Mouse (Mus musculus): ENCODE results near the gene Gm29609. TPM values are rescaled to one million over a fixed set of nuclear protein-coding genes. Genes with fewer than 3 reads are reported as not detected.

Gm29609 gene
- polyA plus RNA-seq, 1 experiment from 2014 or later: 1.8 TPM

Other genes starting within 250 kb of the Gm29609 start
- 2.2 and 2.7 TPM in 2 replicates for gene Cgref1, start 234.3 kb downstream of the Gm29609 start, polyA plus RNA-seq (2014; fragmentation: Nextera tagmentation; extraction: Ambion mirVana)
- gene Preb, start 219.6 kb downstream of the Gm29609 start, polyA plus RNA-seq (2014; fragmentation: Nextera tagmentation; extraction: Ambion mirVana): 96.5 and 101 TPM in 2 replicates
- gene Tcf23, start 211.2 kb downstream of the Gm29609 start, polyA plus RNA-seq (2014; fragmentation: Nextera tagmentation; extraction: Ambion mirVana): not detected in 2 replicates
- gene Atraid, start 131.6 kb downstream of the Gm29609 start, polyA plus RNA-seq (2014; fragmentation: Nextera tagmentation; extraction: Ambion mirVana): 75.0 and 83.9 TPM in 2 replicates
- 8.0 and 8.6 TPM in 2 replicates for gene Slc5a6, start 131.0 kb downstream of the Gm29609 start, polyA plus RNA-seq (2014; fragmentation: Nextera tagmentation; extraction: Ambion mirVana)
- gene Cad, start 125.1 kb downstream of the Gm29609 start, polyA plus RNA-seq (2014; fragmentation: Nextera tagmentation; extraction: Ambion mirVana): 33.7 and 36.1 TPM in 2 replicates
- not detected in 2 replicates for gene Dnajc5g, start 73.6 kb downstream of the Gm29609 start, polyA plus RNA-seq (2014; fragmentation: Nextera tagmentation; extraction: Ambion mirVana)
- 0.20 TPM in 1 of 2 replicates, not detected in the other for gene Slc30a3, start 71.7 kb downstream of the Gm29609 start, polyA plus RNA-seq (2014; fragmentation: Nextera tagmentation; extraction: Ambion mirVana)
- gene Trim54, start 63.2 kb downstream of the Gm29609 start, polyA plus RNA-seq (2014; fragmentation: Nextera tagmentation; extraction: Ambion mirVana): 0.30 and 0.65 TPM in 2 replicates
- gene Ucn, start 41.1 kb downstream of the Gm29609 start, polyA plus RNA-seq (2014; fragmentation: Nextera tagmentation; extraction: Ambion mirVana): not detected in 2 replicates
- 55.6 and 56.6 TPM in 2 replicates for gene Mpv17, start 25.7 kb downstream of the Gm29609 start, polyA plus RNA-seq (2014; fragmentation: Nextera tagmentation; extraction: Ambion mirVana)
- 89.2 and 104 TPM in 2 replicates for gene Gtf3c2, start 233 bp upstream of the Gm29609 start, polyA plus RNA-seq (2014; fragmentation: Nextera tagmentation; extraction: Ambion mirVana)
- gene Snx17, start 13.3 kb upstream of the Gm29609 start, polyA plus RNA-seq (2014; fragmentation: Nextera tagmentation; extraction: Ambion mirVana): 138 and 144 TPM in 2 replicates
- gene Eif2b4, start 13.5 kb upstream of the Gm29609 start, polyA plus RNA-seq (2014; fragmentation: Nextera tagmentation; extraction: Ambion mirVana): 71.9 and 73.0 TPM in 2 replicates
- gene Zfp513, start 22.4 kb upstream of the Gm29609 start, polyA plus RNA-seq (2014; fragmentation: Nextera tagmentation; extraction: Ambion mirVana): 5.5 and 6.2 TPM in 2 replicates
- 154 and 159 TPM in 2 replicates for gene Ppm1g, start 40.8 kb upstream of the Gm29609 start, polyA plus RNA-seq (2014; fragmentation: Nextera tagmentation; extraction: Ambion mirVana)
- gene Nrbp1, start 61.0 kb upstream of the Gm29609 start, polyA plus RNA-seq (2014; fragmentation: Nextera tagmentation; extraction: Ambion mirVana): 119 and 124 TPM in 2 replicates
- 0.38 and 0.49 TPM in 2 replicates for gene Gm9970, start 61.3 kb upstream of the Gm29609 start, polyA plus RNA-seq (2014; fragmentation: Nextera tagmentation; extraction: Ambion mirVana)
- 23.3 and 24.9 TPM in 2 replicates for gene Krtcap3, start 71.8 kb upstream of the Gm29609 start, polyA plus RNA-seq (2014; fragmentation: Nextera tagmentation; extraction: Ambion mirVana)
- gene Ift172, start 111.2 kb upstream of the Gm29609 start, polyA plus RNA-seq (2014; fragmentation: Nextera tagmentation; extraction: Ambion mirVana): 45.7 and 51.3 TPM in 2 replicates
- 64.3 and 79.4 TPM in 2 replicates for gene Fndc4, start 116.2 kb upstream of the Gm29609 start, polyA plus RNA-seq (2014; fragmentation: Nextera tagmentation; extraction: Ambion mirVana)
- 0.16 TPM in 1 of 2 replicates, not detected in the other for gene Gckr, start 117.5 kb upstream of the Gm29609 start, polyA plus RNA-seq (2014; fragmentation: Nextera tagmentation; extraction: Ambion mirVana)